26 mouse cellular contexts compared by ENCODE assay signal in genomic region chr13:28541607-28542006, GRCm38 (mm10).
"Had no signal": no experiment of that assay in that cellular context is flagged by ENCODE, and none has a peak within 500 bp of the region (broad histone marks: within the 10 kb centered on the region; RNA-seq: fewer than 3 reads in every experiment).

No protein-coding gene starts in this region.

- DNase-seq: gastrocnemius, adult 2 months; gastrocnemius, postnatal 10 days; gastrocnemius, postnatal 25 days; heart, adult 11 months; heart, adult 2 months; heart, postnatal 14 days; heart, postnatal 36 days; kidney, adult 11 months; kidney, adult 2 months; kidney, postnatal 10 days; kidney, postnatal 25 days; kidney, postnatal 4 days; liver; liver, embryonic 13.5 days had no signal

- H3K36me3 ChIP-seq: heart, embryonic 15.5 days; hindbrain, embryonic 15.5 days; intestine, embryonic 15.5 days; liver, embryonic 13.5 days had no signal

- H3K27ac ChIP-seq: gastrocnemius, adult 2 months; heart, adult 2 months; heart, embryonic 13.5 days; heart, embryonic 15.5 days; hindbrain, embryonic 13.5 days; hindbrain, embryonic 15.5 days; hindbrain, postnatal 0 days; intestine, embryonic 15.5 days; layer of hippocampus, adult 2 months; left cerebral cortex, adult 2 months; limb, embryonic 10.5 days; limb, embryonic 12.5 days; liver, embryonic 13.5 days had no signal

- H3K9ac ChIP-seq: heart, embryonic 13.5 days; heart, embryonic 15.5 days; hindbrain, embryonic 13.5 days; hindbrain, embryonic 15.5 days; intestine, embryonic 15.5 days; limb, embryonic 12.5 days; liver, embryonic 13.5 days had no signal

- ATAC-seq: hindbrain, postnatal 0 days; intestine, embryonic 15.5 days had no signal

- H3K4me3 ChIP-seq: gastrocnemius, adult 2 months; heart, adult 2 months; heart, embryonic 13.5 days; heart, embryonic 15.5 days; hindbrain, embryonic 13.5 days; hindbrain, embryonic 15.5 days; intestine, embryonic 15.5 days; layer of hippocampus, adult 2 months; left cerebral cortex, adult 2 months; limb, embryonic 10.5 days; limb, embryonic 12.5 days; liver, embryonic 13.5 days had no signal

- H3K4me2 ChIP-seq: heart, embryonic 11.5 days; heart, embryonic 13.5 days; heart, embryonic 15.5 days; hindbrain, embryonic 13.5 days; hindbrain, embryonic 15.5 days; intestine, embryonic 15.5 days; limb, embryonic 12.5 days; liver, embryonic 11.5 days; liver, embryonic 13.5 days had no signal

- H3K9me3 ChIP-seq: heart, embryonic 15.5 days; hindbrain, embryonic 15.5 days; intestine, embryonic 15.5 days; limb, embryonic 10.5 days; liver, embryonic 13.5 days had no signal

- H3K27me3 ChIP-seq: heart, embryonic 13.5 days; heart, embryonic 15.5 days; hindbrain, embryonic 13.5 days; hindbrain, embryonic 15.5 days; intestine, embryonic 15.5 days; limb, embryonic 12.5 days; liver, embryonic 13.5 days had no signal
